Mouse (Mus musculus) MEL (cell line): ENCODE measurements at regions not wholly inside any gene's neighbourhood (a gene's known extent, or its start where the extent isn't known, plus 50 kb on each side); places are given as distances from the start of the nearest gene placed in this dataset.

ENCODE experiments used
- DNase-seq: peaks from one replicate; pipeline ENCODE4 v3.0.0; 2011; ENCODE audit warnings: low read depth, low spot score
- H3K27ac ChIP-seq: 2 replicates; pipeline ENCODE4 v1.5.1; 2012; ENCODE audit warnings: low read depth, mild to moderate bottlenecking, control low read depth, low read length, moderate library complexity; ENCODE audit not compliant: control insufficient read depth
- H3K27me3 ChIP-seq, 2 experiments: fragments of 150-350 bp in 1 of 2; sonication (generic) in 1 of 2; 2 replicates each; pipeline ENCODE4 v1.6.1; 2012; ENCODE audit warnings: low read length in 2 of 2, mild to moderate bottlenecking in 2 of 2, improper control_type of control experiment in 1 of 2, moderate library complexity in 1 of 2; ENCODE audit not compliant: insufficient read depth in 2 of 2, control insufficient read depth in 1 of 2
- H3K36me3 ChIP-seq, 2 experiments: 2 replicates each; pipeline ENCODE4 v1.6.1; 2012 to 2014; ENCODE audit warnings: low read length in 2 of 2, improper control_type of control experiment in 1 of 2, inconsistent platforms in 1 of 2, mild to moderate bottlenecking in 1 of 2; ENCODE audit not compliant: insufficient read depth in 2 of 2, control insufficient read depth in 1 of 2
- H3K4me1 ChIP-seq, 2 experiments: fragments of 150-350 bp in 1 of 2; sonication (generic) in 1 of 2; 2 replicates each; pipeline ENCODE4 v1.6.1; 2012; ENCODE audit warnings: low read length in 2 of 2, improper control_type of control experiment in 1 of 2, mild to moderate bottlenecking in 1 of 2; ENCODE audit not compliant: insufficient read depth in 2 of 2, control insufficient read depth in 1 of 2
- H3K4me3 ChIP-seq, 2 experiments: fragments of 150-350 bp in 1 of 2; sonication (generic) in 1 of 2; 2 replicates each; pipeline ENCODE4 v1.5.1; 2012; ENCODE audit warnings: low read depth in 2 of 2, low read length in 2 of 2, mild to moderate bottlenecking in 2 of 2, moderate library complexity in 2 of 2, control low read depth in 1 of 2, improper control_type of control experiment in 1 of 2; ENCODE audit not compliant: control insufficient read depth in 1 of 2, insufficient read depth in 1 of 2
- H3K79me2 ChIP-seq: 2 replicates; pipeline ENCODE4 v1.6.1; 2012; ENCODE audit warnings: mild to moderate bottlenecking, low read length, moderate library complexity; ENCODE audit not compliant: control insufficient read depth, poor library complexity, insufficient read depth
- H3K9ac ChIP-seq: 2 replicates; pipeline ENCODE4 v1.6.1; 2012; ENCODE audit warnings: low read depth, mild to moderate bottlenecking, control low read depth, low read length, moderate library complexity; ENCODE audit not compliant: control insufficient read depth, poor library complexity, severe bottlenecking
- H3K9me3 ChIP-seq: fragments of 150-350 bp; sonication (generic); replicated peaks from 2 replicates; pipeline ENCODE4 v1.6.1; 2012; ENCODE audit warnings: mild to moderate bottlenecking, low read length, improper control_type of control experiment, moderate library complexity; ENCODE audit not compliant: insufficient read depth
- CTCF ChIP-seq, 3 experiments: IDR thresholded peaks in 2 of 3; conservative IDR thresholded peaks in 1 of 3; 2 replicates each; pipeline ENCODE4 v1.5.1; 2011 to 2012; ENCODE audit warnings: low read length in 3 of 3, low read depth in 2 of 3, mild to moderate bottlenecking in 2 of 3, improper control_type of control experiment in 1 of 3, inconsistent platforms in 1 of 3, mixed read lengths in 1 of 3, moderate library complexity in 1 of 3; ENCODE audit not compliant: control insufficient read depth in 1 of 3, insufficient read depth in 1 of 3, poor library complexity in 1 of 3, severe bottlenecking in 1 of 3
- E2F4 ChIP-seq: IDR thresholded peaks from 2 replicates; pipeline ENCODE4 v1.6.1; 2011; ENCODE audit warnings: low read depth, low read length, improper control_type of control experiment, borderline replicate concordance
- ELF1 ChIP-seq: IDR thresholded peaks from 2 replicates; pipeline ENCODE4 v1.6.1; 2014; ENCODE audit warnings: low read depth, mild to moderate bottlenecking, inconsistent platforms, low read length, improper control_type of control experiment, moderate library complexity
- EP300 ChIP-seq, 2 experiments: IDR thresholded peaks; 2 replicates each; pipeline ENCODE4 v1.6.1; 2011; ENCODE audit warnings: improper control_type of control experiment in 2 of 2, low read length in 2 of 2, low read depth in 1 of 2, mild to moderate bottlenecking in 1 of 2
- ETS1 ChIP-seq: IDR thresholded peaks from 2 replicates; pipeline ENCODE4 v1.6.1; 2012; ENCODE audit warnings: low read depth, mild to moderate bottlenecking, inconsistent platforms, low read length, improper control_type of control experiment, moderate library complexity
- GABPA ChIP-seq: IDR thresholded peaks from 2 replicates; pipeline ENCODE4 v1.6.1; 2012; ENCODE audit warnings: low read depth, mild to moderate bottlenecking, inconsistent platforms, low read length, improper control_type of control experiment, moderate library complexity
- GATA1 ChIP-seq: IDR thresholded peaks from 2 replicates; pipeline ENCODE4 v1.6.1; 2011; ENCODE audit warnings: low read depth, low read length, improper control_type of control experiment
- JUND ChIP-seq: IDR thresholded peaks from 2 replicates; pipeline ENCODE4 v1.6.1; 2011; ENCODE audit warnings: low read depth, mild to moderate bottlenecking, improper control_type of control experiment, low read length
- MAFK ChIP-seq: IDR thresholded peaks from 2 replicates; pipeline ENCODE4 v1.6.1; 2011; ENCODE audit warnings: low read depth, mild to moderate bottlenecking, low read length, improper control_type of control experiment, borderline replicate concordance
- MXI1 ChIP-seq: IDR thresholded peaks from 2 replicates; pipeline ENCODE4 v1.6.1; 2011; ENCODE audit warnings: mild to moderate bottlenecking, low read depth, low read length, improper control_type of control experiment
- MYB ChIP-seq: IDR thresholded peaks from 2 replicates; pipeline ENCODE4 v1.6.1; 2011; ENCODE audit warnings: mild to moderate bottlenecking, low read depth, low read length, improper control_type of control experiment
- NRF1 ChIP-seq: IDR thresholded peaks from 2 replicates; pipeline ENCODE4 v1.6.1; 2014; ENCODE audit warnings: low read depth, mild to moderate bottlenecking, inconsistent platforms, low read length, improper control_type of control experiment, moderate library complexity; ENCODE audit not compliant: poor library complexity, insufficient read depth, severe bottlenecking
- POLR2A ChIP-seq, 2 experiments: IDR thresholded peaks; 2 replicates each; pipeline ENCODE4 v1.6.1; 2011 to 2012; ENCODE audit warnings: low read length in 2 of 2, mild to moderate bottlenecking in 2 of 2, control low read depth in 1 of 2, improper control_type of control experiment in 1 of 2, low read depth in 1 of 2, moderate library complexity in 1 of 2; ENCODE audit not compliant: control insufficient read depth in 1 of 2, insufficient read depth in 1 of 2, poor library complexity in 1 of 2
- POLR2AphosphoS5 ChIP-seq: IDR thresholded peaks from 2 replicates; pipeline ENCODE4 v1.6.1; 2012; ENCODE audit warnings: low read depth, borderline replicate concordance, mild to moderate bottlenecking, inconsistent platforms, low read length, moderate library complexity, mixed read lengths
- TBP ChIP-seq: IDR thresholded peaks from 2 replicates; pipeline ENCODE4 v1.8.0; 2011; ENCODE audit warnings: low read depth, low read length, improper control_type of control experiment
- USF1 ChIP-seq: IDR thresholded peaks from 2 replicates; pipeline ENCODE4 v1.6.1; 2014; ENCODE audit warnings: low read depth, mild to moderate bottlenecking, inconsistent platforms, low read length, improper control_type of control experiment, moderate library complexity
- ZC3H11A ChIP-seq: IDR thresholded peaks from 2 replicates; pipeline ENCODE4 v1.6.1; 2012; ENCODE audit warnings: low read depth, mild to moderate bottlenecking, inconsistent platforms, low read length, improper control_type of control experiment

DNA sequence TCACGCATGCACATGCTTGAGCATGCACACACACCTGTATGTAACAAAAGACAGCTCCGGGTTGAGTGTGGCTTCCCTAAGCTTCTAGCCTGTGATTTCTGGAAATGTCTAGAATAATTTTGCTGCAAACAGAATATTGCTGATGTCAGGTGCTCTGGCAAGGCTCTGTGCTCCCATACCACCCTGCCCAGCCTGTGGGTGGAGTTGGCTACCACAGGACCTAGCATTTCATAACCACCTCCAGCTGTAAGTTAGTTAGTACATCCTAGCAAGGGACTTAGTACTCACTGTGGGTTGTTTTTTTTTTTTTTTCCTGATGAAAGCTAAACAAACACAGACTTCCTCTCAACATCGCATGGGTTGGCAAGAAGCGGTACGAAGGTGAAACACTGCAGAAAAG, 150.5 kb downstream of the Bcl2l11 start:
- no peaks in the 10 kb centered on the region for H3K27me3 ChIP-seq
- H3K4me3 ChIP-seq, result no peak overlapping the region
- H3K79me2 ChIP-seq, result no peaks in the 10 kb centered on the region
- 0 out of 4 replicates have a peak, but pooled peaks cover 0 to 2% of the 10 kb centered on the region in 2 experiments for H3K4me1 ChIP-seq
- H3K9ac ChIP-seq, result no peak overlapping the region
- H3K36me3 ChIP-seq, result no peaks in the 10 kb centered on the region; a peak in 1 of 4 replicates
- H3K27ac ChIP-seq, result no peak overlapping the region
- H3K9me3 ChIP-seq, result no peaks in the 10 kb centered on the region
- TF ChIP-seq GABPA (no peak), ZC3H11A (no peak), NRF1 (no peak), CTCF (IDR thresholded peaks at IDR 0.05 in 2 of 3, conservative IDR thresholded peaks at IDR 0.05 in 1 of 3; ENCODE audit: control insufficient read depth in 1 of 3, insufficient read depth in 1 of 3, low read depth in 2 of 3, low read length in 3 of 3, poor library complexity in 1 of 3, severe bottlenecking in 1 of 3) (no peak), GATA1 (no peak), ELF1 (no peak), POLR2AphosphoS5 (no peak), EP300 (IDR thresholded peaks at IDR 0.05; ENCODE audit: low read depth in 1 of 2, low read length in 2 of 2) (no peak), ETS1 (no peak), USF1 (no peak), E2F4 (no peak), JUND (no peak), MYB (no peak)
- no peak for DNase-seq

DNA sequence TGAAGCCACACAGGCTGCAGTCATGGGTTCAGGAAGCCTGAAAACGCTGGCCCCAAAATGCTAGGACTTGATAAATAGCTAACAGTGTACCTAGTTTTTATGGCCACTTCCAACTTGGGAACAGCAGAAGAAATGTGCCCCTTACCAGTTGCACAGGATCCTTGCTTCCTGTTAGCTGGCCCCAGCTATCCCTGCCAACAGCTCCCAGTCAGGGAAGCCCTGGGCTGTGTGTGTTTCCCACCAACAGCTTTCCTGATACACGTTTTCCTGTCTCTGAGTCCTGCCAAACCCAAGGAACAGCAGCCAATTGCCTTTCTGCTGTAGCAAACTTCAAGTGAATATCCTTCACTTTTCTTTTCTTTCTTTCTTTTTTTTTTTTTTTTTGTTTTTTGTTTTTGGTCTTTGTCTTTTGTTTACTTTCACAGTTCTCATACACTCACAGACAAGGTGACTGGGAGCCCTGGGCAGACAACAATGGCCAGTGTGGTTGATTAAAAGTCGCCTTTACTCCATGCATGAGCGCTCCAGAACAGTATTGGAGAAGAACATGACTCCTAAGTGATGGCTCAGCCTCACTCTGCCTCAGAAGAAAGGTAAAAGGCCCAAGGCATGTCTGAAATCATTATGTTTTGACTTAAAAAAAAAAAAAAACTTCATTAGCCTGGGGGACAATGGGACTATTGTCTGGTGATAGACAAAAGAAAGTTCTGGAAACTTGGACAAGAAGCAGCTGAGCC, 151.7 kb downstream of the Bcl2l11 start:
- H3K9ac ChIP-seq, result no peak overlapping the region
- H3K36me3 ChIP-seq, result no peaks in the 10 kb centered on the region; a peak in 1 of 4 replicates
- TF ChIP-seq EP300 (IDR thresholded peaks at IDR 0.05; ENCODE audit: low read depth in 1 of 2, low read length in 2 of 2) (no peak), USF1 (no peak), POLR2A (IDR thresholded peaks at IDR 0.05; ENCODE audit: control insufficient read depth in 1 of 2, insufficient read depth in 1 of 2, low read depth in 1 of 2, low read length in 2 of 2, poor library complexity in 1 of 2) (no peak)
- H3K27ac ChIP-seq, result no peak overlapping the region
- H3K4me1 ChIP-seq, result 0 out of 4 replicates have a peak, but pooled peaks cover 0 to 2% of the 10 kb centered on the region in 2 experiments
- H3K27me3 ChIP-seq, result no peaks in the 10 kb centered on the region
- no peaks in the 10 kb centered on the region for H3K79me2 ChIP-seq
- H3K4me3 ChIP-seq, result no peak overlapping the region
- no peak for DNase-seq
- no peaks in the 10 kb centered on the region for H3K9me3 ChIP-seq

DNA sequence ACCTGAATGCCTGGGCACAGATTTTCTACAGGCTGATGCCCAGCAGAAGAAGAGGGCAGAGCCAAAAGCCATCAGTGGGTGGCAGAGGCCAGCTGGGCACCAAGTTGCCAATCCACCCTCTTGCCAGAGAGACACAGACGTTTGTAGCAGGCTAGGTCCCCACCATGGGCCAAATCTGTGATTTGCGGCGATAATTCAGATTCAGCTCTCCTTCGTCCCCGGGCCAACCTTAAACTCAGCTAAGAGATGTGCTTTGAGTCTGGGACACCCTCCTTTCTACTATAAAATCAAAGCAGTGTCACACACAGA, 152.2 kb downstream of the Bcl2l11 start:
- Histone ChIP-seq H3K4me1 (0 out of 4 replicates have a peak, but pooled peaks cover 0 to 2% of the 10 kb centered on the region in 2 experiments), H3K27ac (no peak overlapping the region), H3K4me3 (no peak overlapping the region)
- TF ChIP-seq MXI1 (no peak), TBP (no peak), GATA1 (no peak), MAFK (no peak), CTCF (IDR thresholded peaks at IDR 0.05 in 2 of 3, conservative IDR thresholded peaks at IDR 0.05 in 1 of 3; ENCODE audit: control insufficient read depth in 1 of 3, insufficient read depth in 1 of 3, low read depth in 2 of 3, low read length in 3 of 3, poor library complexity in 1 of 3, severe bottlenecking in 1 of 3) (no peak)
- TF ChIP-seq, all 39 proteins: peak for 0
- H3K9ac ChIP-seq, result no peak overlapping the region
- H3K27me3 ChIP-seq, result no peaks in the 10 kb centered on the region
- no peaks in the 10 kb centered on the region for H3K79me2 ChIP-seq
- H3K36me3 ChIP-seq, result no peaks in the 10 kb centered on the region; a peak in 1 of 4 replicates
- no peaks in the 10 kb centered on the region for H3K9me3 ChIP-seq
- DNase-seq, result no peak
